Mouse (Mus musculus) embryonic facial prominence, embryonic 13.5 days (tissue): Measurements from ENCODE around the gene Defb36. TPM values are rescaled to one million over a fixed set of nuclear protein-coding genes. Genes with fewer than 3 reads are reported as not detected.

Experiments used
- ATAC-seq: fragments of 200-750 bp; cut with Nextera tagmentation; 2 replicates; pipeline ENCODE4 v1.8.0; 2017; ENCODE audit warnings: low read depth; ENCODE audit not compliant: insufficient number of reproducible peaks, insufficient read depth, low FRiP score, low TSS enrichment
- H3K27ac ChIP-seq: fragments of 300-500 bp; sonication (generic); 2 replicates; pipeline ENCODE4 v1.5.1; 2015; ENCODE audit warnings: moderate library complexity, mild to moderate bottlenecking, inconsistent platforms
- H3K27me3 ChIP-seq: fragments of 300-500 bp; sonication (generic); 2 replicates; pipeline ENCODE4 v1.6.1; 2015; ENCODE audit warnings: mild to moderate bottlenecking, inconsistent platforms
- H3K36me3 ChIP-seq: fragments of 300-500 bp; sonication (generic); 2 replicates; pipeline ENCODE4 v1.6.1; 2015; ENCODE audit warnings: mild to moderate bottlenecking, inconsistent platforms
- H3K4me1 ChIP-seq: fragments of 300-500 bp; sonication (generic); 2 replicates; pipeline ENCODE4 v1.6.1; 2015; ENCODE audit warnings: inconsistent platforms
- H3K4me2 ChIP-seq: fragments of 300-500 bp; sonication (generic); 2 replicates; pipeline ENCODE4 v1.6.1; 2015; ENCODE audit warnings: moderate library complexity, mild to moderate bottlenecking, inconsistent platforms
- H3K4me3 ChIP-seq: fragments of 300-500 bp; sonication (generic); 2 replicates; pipeline ENCODE4 v1.5.1; 2015; ENCODE audit warnings: mild to moderate bottlenecking, inconsistent platforms
- H3K9ac ChIP-seq: fragments of 300-500 bp; sonication (generic); 2 replicates; pipeline ENCODE4 v1.6.1; 2015; ENCODE audit warnings: mild to moderate bottlenecking, inconsistent platforms
- H3K9me3 ChIP-seq: fragments of 300-500 bp; sonication (generic); 2 replicates; pipeline ENCODE4 v1.6.1; 2016; ENCODE audit warnings: inconsistent platforms
- WGBS: fragments of 180-500 bp; shearing (Covaris S2); methylation state at CpG from one replicate; pipeline ENCODE4 v1.1.7; 2015; ENCODE audit warnings: mixed read lengths; 5-methylcytosine and 5-hydroxymethylcytosine counted together
- polyA plus RNA-seq: library from polyadenylated mRNA; unstranded; fragments of >200 nt; fragmentation: Nextera tagmentation; extraction: Ambion mirVana; gene quantifications from 2 replicates; pipeline ENCODE4 v1.2.1, GENCODE M21; 2015

Defb36 gene
- polyA plus RNA-seq, 1 experiment from 2014 or later, result not detected

GRCm38 (mm10) chr2:152599299-152599698 is 4.8 kb upstream of the Defb36 start, which contains the start of gene Defb45:
TSS of gene Defb45 (minus strand) at chr2:152599399.
- no peak for ATAC-seq
- no peak within 1 kb of the TSS for H3K4me2 ChIP-seq
- no peak within 1 kb of the TSS for H3K9ac ChIP-seq
- no peaks in the 10 kb centered on the region for H3K36me3 ChIP-seq
- no peaks in the 10 kb centered on the region for H3K9me3 ChIP-seq
- WGBS, result 61% methylated on average over 7 of the region's 7 CpGs
- H3K27me3 ChIP-seq, result no peaks in the 10 kb centered on the region
- no peaks in the 10 kb centered on the region for H3K4me1 ChIP-seq
- H3K4me3 ChIP-seq, result no peak within 1 kb of the TSS
- no peak within 1 kb of the TSS for H3K27ac ChIP-seq

- 83% methylated on average over 6 of the region's 6 CpGs for WGBS
- no peak for ATAC-seq
Measured at GRCm38 (mm10) chr2:152600076-152600475, 4.1 kb upstream of the Defb36 start.

GRCm38 (mm10) chr2:152601275-152601960 is 2.7 kb upstream of the Defb36 start:
- H3K9me3 ChIP-seq, result no peaks in the 10 kb centered on the region
- 73% methylated on average over 4 of the region's 4 CpGs for WGBS
- no peak overlapping the region for H3K4me2 ChIP-seq
- H3K27me3 ChIP-seq, result no peaks in the 10 kb centered on the region
- H3K36me3 ChIP-seq, result no peaks in the 10 kb centered on the region
- no peak overlapping the region for H3K4me3 ChIP-seq
- H3K9ac ChIP-seq, result no peak overlapping the region
- ATAC-seq, result no peak
- H3K4me1 ChIP-seq, result no peaks in the 10 kb centered on the region
- H3K27ac ChIP-seq, result no peak overlapping the region

More at GRCm38 (mm10) chr2:152600076-152600475, 4.1 kb upstream of the Defb36 start:
- H3K4me3 ChIP-seq, result no peak overlapping the region
- H3K9me3 ChIP-seq, result no peaks in the 10 kb centered on the region
- H3K9ac ChIP-seq, result no peak overlapping the region
- no peaks in the 10 kb centered on the region for H3K27me3 ChIP-seq
- H3K36me3 ChIP-seq, result no peaks in the 10 kb centered on the region
- no peak overlapping the region for H3K4me2 ChIP-seq
- H3K4me1 ChIP-seq, result no peaks in the 10 kb centered on the region
- no peak overlapping the region for H3K27ac ChIP-seq

GRCm38 (mm10) chr2:152607746-152608145 is 3.6 kb downstream of the Defb36 start:
- WGBS, result 67% methylated on average over 6 of the region's 6 CpGs

GRCm38 (mm10) chr2:152608719-152609118 is 4.6 kb downstream of the Defb36 start:
- ATAC-seq, result no peak
- H3K27me3 ChIP-seq, result no peaks in the 10 kb centered on the region
- 100% methylated on average over 1 of the region's 1 CpGs for WGBS
- H3K4me2 ChIP-seq, result no peak overlapping the region
- no peak overlapping the region for H3K27ac ChIP-seq
- H3K9ac ChIP-seq, result no peak overlapping the region
- no peak overlapping the region for H3K4me3 ChIP-seq
- no peaks in the 10 kb centered on the region for H3K36me3 ChIP-seq
- no peaks in the 10 kb centered on the region for H3K4me1 ChIP-seq
- no peaks in the 10 kb centered on the region for H3K9me3 ChIP-seq

More at GRCm38 (mm10) chr2:152607746-152608145, 3.6 kb downstream of the Defb36 start:
- Histone ChIP-seq H3K4me2 (no peak overlapping the region), H3K4me3 (no peak overlapping the region), H3K27me3 (no peaks in the 10 kb centered on the region), H3K27ac (no peak overlapping the region), H3K36me3 (no peaks in the 10 kb centered on the region), H3K4me1 (no peaks in the 10 kb centered on the region), H3K9ac (no peak overlapping the region), H3K9me3 (no peaks in the 10 kb centered on the region)
- no peak for ATAC-seq

DNA sequence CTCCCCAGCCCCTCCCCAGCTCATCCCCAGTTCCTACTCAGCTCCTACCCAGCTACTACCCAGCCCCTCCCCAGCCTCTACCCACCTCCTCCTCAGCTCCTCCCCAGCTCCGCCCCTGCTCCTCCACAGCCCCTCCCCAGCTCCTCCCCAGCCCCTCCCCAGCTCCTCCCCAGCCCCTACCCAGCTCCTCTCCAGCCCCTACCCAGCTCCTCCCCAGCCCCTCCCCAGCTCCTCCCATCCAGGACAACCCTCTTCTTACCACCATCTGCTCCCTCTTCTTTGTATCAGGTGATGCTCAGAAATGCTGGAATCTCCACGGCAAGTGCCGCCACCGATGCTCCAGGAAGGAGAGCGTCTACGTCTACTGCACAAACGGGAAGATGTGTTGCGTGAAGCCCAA is 8.1 kb downstream of the Defb36 start:
- H3K36me3 ChIP-seq, result no peaks in the 10 kb centered on the region
- 31% methylated on average over 7 of the region's 8 CpGs for WGBS
- H3K4me1 ChIP-seq, result no peaks in the 10 kb centered on the region
- H3K9me3 ChIP-seq, result no peaks in the 10 kb centered on the region
- no peak overlapping the region; the same call in 1 of the 2 replicates for H3K4me2 ChIP-seq
- H3K27me3 ChIP-seq, result no peaks in the 10 kb centered on the region
- H3K9ac ChIP-seq, result no peak overlapping the region
- H3K4me3 ChIP-seq, result no peak overlapping the region
- H3K27ac ChIP-seq, result no peak overlapping the region
- no peak for ATAC-seq

GRCm38 (mm10) chr2:152615563-152615962 is 11.4 kb downstream of the Defb36 start:
- H3K9ac ChIP-seq, result no peak overlapping the region
- no peaks in the 10 kb centered on the region for H3K4me1 ChIP-seq
- 12% methylated on average over 7 of the region's 7 CpGs for WGBS
- H3K27me3 ChIP-seq, result no peaks in the 10 kb centered on the region
- H3K36me3 ChIP-seq, result no peaks in the 10 kb centered on the region
- H3K4me3 ChIP-seq, result no peak overlapping the region
- no peak overlapping the region for H3K4me2 ChIP-seq
- no peak overlapping the region for H3K27ac ChIP-seq
- ATAC-seq, result no peak
- H3K9me3 ChIP-seq, result no peaks in the 10 kb centered on the region

GRCm38 (mm10) chr2:152616470-152616869 is 12.3 kb downstream of the Defb36 start:
- H3K4me2 ChIP-seq, result no peak overlapping the region
- ATAC-seq, result no peak
- H3K27me3 ChIP-seq, result no peaks in the 10 kb centered on the region
- no peaks in the 10 kb centered on the region for H3K36me3 ChIP-seq
- H3K4me1 ChIP-seq, result no peaks in the 10 kb centered on the region
- 67% methylated on average over 6 of the region's 6 CpGs for WGBS
- no peak overlapping the region for H3K4me3 ChIP-seq
- no peaks in the 10 kb centered on the region for H3K9me3 ChIP-seq
- no peak overlapping the region for H3K27ac ChIP-seq
- H3K9ac ChIP-seq, result no peak overlapping the region

DNA sequence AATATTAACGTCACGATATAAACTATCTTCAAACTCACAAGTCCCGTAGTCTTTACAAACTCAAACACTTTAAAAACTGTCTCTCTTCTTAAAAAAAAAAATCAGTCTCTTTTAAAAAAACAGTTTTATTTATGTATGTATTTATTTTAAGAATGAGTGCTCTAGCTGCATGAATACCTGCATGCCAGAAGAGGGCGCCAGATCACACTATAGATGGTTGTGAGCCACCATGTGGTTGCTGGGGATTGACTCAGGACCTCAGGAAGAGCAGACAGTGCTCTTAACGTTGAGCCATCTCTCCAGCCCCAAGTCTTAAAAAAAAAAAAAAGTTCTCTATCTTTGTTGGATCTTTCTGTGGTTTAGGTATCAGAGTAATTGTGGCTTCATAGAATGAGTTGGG is 13.2 kb downstream of the Defb36 start:
- 57% methylated on average over 5 of the region's 5 CpGs for WGBS
- no peak for ATAC-seq
- Histone ChIP-seq H3K4me1 (no peaks in the 10 kb centered on the region), H3K9me3 (no peaks in the 10 kb centered on the region), H3K27me3 (no peaks in the 10 kb centered on the region), H3K27ac (no peak overlapping the region), H3K36me3 (no peaks in the 10 kb centered on the region), H3K4me2 (no peak overlapping the region), H3K9ac (no peak overlapping the region), H3K4me3 (no peak overlapping the region)

DNA sequence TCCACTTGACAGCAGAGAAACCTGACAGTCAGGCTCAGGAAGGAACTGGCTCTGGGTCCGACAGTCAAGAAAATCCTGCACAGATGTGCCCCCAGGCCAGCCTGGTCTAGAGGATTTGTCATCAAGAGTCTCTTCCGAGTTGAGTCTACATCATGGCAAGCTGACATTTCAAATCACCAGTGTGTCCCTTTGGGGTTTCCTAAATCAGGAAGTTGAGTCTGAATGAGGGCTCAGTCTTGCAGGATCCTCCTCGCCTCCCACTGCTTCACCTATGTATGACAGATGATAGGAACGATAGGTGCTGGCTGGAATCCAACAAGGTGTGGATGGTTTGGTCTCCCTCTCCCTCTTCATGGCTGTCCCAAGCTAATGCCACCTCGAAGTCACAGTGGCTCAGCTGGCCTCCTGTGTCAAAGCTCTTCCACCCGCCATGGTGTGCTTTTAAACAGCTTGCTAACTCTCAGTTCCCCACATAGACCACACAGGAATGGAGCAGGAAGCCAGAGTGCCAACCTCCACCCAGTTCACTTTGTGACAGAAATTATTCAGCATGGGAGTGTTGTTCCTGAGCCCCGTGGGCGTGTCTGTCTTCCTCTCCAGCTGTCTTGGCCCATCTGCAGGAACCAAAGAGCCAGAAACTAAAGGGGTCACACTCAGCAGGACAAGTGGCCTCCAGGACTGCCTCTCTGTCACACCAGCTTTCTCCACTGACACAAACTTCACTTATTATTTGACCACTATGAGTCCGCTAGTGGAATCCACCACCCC is 16.4 kb downstream of the Defb36 start:
- H3K9ac ChIP-seq, result no peak overlapping the region
- no peak for ATAC-seq

DNA sequence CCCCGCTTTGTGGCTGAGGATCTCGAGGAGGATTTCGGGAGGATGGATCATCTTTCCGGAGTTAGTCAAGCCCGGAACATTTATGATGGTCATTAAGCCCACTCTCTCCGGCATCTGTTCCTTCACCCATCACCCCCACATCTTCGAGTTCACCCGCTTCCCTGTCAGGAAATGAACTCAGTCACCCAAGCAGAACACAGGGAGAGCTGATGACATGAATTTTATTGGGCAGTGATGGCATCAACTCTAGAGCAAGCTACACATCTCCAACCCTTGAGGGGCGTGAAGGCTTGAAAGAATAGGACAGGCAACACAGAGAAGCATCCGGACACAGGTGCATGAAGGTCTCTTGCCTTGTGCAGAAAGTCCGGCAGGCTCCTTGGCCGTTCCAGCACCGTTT is 18.0 kb downstream of the Defb36 start:
- no peaks in the 10 kb centered on the region for H3K36me3 ChIP-seq
- no peak for ATAC-seq
- H3K27ac ChIP-seq, result no peak overlapping the region
- H3K4me2 ChIP-seq, result no peak overlapping the region
- no peaks in the 10 kb centered on the region for H3K9me3 ChIP-seq
- H3K27me3 ChIP-seq, result peaks cover 28% of the 10 kb centered on the region
- H3K4me3 ChIP-seq, result no peak overlapping the region
- H3K9ac ChIP-seq, result no peak overlapping the region
- peaks cover 12% of the 10 kb centered on the region for H3K4me1 ChIP-seq
- 90% methylated on average over 13 of the region's 13 CpGs for WGBS

More for the DNA sequence above, 16.4 kb downstream of the Defb36 start:
- Histone ChIP-seq H3K27me3 (peaks cover 12% of the 10 kb centered on the region), H3K4me2 (no peak overlapping the region), H3K36me3 (no peaks in the 10 kb centered on the region), H3K4me1 (no peaks in the 10 kb centered on the region), H3K4me3 (no peak overlapping the region), H3K27ac (no peak overlapping the region), H3K9me3 (no peaks in the 10 kb centered on the region)
- WGBS, result 56% methylated on average over 9 of the region's 9 CpGs

DNA sequence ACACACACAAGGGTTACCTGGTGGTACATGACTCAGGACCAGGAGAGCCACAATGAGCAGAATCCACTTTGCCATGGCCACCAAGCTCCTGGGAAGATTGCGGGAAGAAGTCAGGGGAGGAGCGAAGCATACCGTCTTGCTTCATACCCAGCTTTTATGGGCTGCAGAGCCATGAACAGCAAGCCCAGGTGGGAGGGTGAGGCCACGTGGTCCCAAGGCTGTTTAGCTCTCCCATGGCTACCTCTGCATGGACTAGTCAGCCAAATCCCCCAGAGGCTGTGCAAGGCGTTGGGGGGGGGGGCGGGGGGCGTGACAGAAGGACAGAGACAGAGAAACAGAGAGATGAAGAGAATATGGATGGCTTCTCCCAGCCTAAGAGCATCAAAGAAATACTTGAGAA is 18.8 kb downstream of the Defb36 start, which contains the start of gene Defb25:
TSS of gene Defb25 (minus strand) at position 101 of the 400 bp plus-strand sequence.
- Histone ChIP-seq H3K4me1 (peaks cover 14% of the 10 kb centered on the region), H3K9me3 (no peaks in the 10 kb centered on the region), H3K4me3 (no peak within 1 kb of the TSS), H3K9ac (no peak within 1 kb of the TSS), H3K27me3 (peaks cover 36% of the 10 kb centered on the region), H3K4me2 (no peak within 1 kb of the TSS), H3K27ac (no peak within 1 kb of the TSS), H3K36me3 (no peaks in the 10 kb centered on the region)
- 82% methylated on average over 7 of the region's 7 CpGs for WGBS
- ATAC-seq, result no peak
